Mouse (Mus musculus) lung, postnatal 10 days (tissue): ENCODE data around the gene Dnajc22.

Experiments used
- DNase-seq: peaks from one replicate; pipeline ENCODE4 v3.0.0; 2021

Gene Dnajc22

DNA sequence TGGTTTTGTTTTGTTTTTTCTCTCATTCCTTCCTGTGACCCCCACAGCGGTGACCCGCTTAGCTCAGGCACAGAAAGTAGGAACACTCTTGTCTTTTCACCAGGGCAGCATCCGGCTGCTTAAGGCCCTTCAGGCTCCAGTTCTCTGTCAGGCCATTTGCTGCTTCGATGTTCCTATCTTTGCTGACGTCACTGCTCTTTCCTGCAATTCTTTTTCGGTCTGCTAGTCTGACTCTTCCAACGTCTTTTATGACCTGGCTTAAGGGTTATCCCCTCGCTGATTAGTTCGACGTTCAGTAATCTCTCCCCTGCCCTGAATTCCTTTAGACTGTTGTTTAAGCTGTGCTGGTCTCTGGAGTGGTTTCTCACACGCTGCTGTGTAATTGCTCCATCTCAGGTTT is 23.6 kb downstream of the Dnajc22 start:
- no peak for DNase-seq

- no peak for DNase-seq
Observed at GRCm38 (mm10) chr15:99120814-99121213, 27.8 kb downstream of the Dnajc22 start.

DNA sequence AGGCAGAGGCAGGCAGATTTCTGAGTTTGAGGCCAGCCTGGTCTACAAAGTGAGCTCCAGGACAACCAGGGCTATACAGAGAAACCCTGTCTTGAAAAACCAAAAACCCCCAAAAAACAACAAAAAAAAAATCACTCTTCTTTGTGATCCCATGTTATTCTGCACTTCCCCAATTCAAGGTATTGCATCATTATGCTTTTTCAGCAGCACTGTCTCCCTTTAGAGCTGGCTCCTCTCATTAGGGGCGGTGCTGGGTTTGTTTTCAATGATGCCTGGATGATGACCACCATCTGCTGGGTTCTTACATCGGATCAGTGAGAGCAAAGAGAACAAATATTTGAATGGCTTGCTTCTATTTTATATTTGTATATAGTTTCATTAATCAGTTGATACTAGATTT is 29.7 kb downstream of the Dnajc22 start:
- DNase-seq: no peak

GRCm38 (mm10) chr15:99125711-99126080 is 32.7 kb downstream of the Dnajc22 start, which contains the start of gene Spats2:
Spats2 (plus strand) TSS chr15:99125916.
- no peak for DNase-seq

- DNase-seq: peak; percentile 93
Observed at GRCm38 (mm10) chr15:99126081-99126815, 33.3 kb downstream of the Dnajc22 start.

DNA sequence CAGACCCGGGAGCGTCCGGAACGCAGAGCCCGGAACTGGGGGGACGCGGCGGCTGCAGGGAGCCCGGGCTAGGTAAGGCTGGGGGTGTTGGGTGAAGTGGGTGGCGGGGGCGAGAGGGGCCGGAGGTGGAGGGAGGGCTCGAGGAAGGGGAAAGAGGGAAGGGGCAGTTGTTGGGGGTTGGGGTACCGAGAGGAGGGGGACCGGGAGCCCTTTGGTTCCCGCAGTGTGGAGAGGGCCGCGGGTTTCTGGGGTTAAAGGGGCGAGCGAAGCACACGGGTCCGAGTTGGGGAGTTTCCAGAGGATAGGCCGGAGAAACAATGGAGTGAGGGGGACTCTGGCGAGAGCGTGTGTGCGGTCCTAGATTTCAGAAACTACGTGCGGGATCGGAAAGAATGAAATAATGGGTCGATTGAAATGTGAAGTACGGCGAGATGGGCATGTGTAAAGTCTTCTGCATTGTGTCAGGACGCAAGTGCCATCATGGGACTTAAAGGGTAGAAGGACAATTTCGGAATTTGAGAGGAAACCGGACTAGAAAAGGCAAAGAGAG is 33.9 kb downstream of the Dnajc22 start:
- DNase-seq: no peak

DNA sequence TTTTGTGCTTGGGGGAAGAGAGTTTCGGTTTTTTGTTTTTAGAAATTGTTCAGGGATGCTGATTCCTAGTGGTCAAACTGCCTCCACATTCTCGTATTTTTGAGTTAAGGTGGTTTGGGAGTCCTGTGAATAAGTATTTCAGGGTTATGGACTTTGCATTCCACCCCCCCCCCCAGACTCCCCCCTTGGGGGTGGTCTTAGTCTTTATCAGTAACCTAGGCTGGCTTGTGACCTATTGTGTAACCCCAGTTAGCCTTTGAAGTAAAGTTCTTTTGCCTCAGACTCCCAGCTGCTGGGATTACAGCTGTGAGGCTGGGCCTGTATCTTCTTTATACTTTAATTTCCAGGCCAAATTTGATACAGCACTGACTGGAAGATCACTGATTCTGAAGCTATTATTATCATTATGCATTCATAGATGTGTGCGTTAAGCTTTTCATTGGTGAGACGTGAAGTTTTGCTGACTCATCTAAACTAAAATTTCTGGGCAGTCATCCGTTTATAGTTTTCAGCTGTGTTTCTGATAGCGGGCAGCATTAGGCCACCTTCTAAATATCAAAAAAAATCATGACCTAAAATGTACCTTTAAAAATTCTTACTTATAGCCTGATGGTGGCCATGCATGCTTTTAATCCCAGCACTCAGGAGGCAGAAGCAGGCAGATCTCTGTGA is 35.0 kb downstream of the Dnajc22 start:
- DNase-seq: no peak

DNA sequence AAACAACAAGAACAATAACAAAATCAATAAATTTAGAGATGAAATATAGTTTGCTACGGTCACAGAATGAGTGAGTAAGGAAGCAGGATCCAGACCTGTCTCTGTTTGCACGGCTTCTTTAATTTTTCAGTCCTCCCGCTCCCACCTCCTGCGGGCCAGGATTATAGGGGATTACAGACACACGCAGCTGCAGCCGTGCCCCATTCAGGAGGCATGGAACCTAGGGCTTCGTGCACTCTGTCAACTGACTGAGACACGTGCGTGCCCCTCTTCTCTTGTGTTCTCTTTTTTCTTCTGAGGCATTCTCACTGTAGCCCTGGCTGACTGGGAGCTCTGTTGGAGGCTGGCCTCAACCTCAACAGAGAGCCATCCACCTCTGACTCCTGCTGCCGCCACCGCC is 36.5 kb downstream of the Dnajc22 start:
- no peak for DNase-seq

DNA sequence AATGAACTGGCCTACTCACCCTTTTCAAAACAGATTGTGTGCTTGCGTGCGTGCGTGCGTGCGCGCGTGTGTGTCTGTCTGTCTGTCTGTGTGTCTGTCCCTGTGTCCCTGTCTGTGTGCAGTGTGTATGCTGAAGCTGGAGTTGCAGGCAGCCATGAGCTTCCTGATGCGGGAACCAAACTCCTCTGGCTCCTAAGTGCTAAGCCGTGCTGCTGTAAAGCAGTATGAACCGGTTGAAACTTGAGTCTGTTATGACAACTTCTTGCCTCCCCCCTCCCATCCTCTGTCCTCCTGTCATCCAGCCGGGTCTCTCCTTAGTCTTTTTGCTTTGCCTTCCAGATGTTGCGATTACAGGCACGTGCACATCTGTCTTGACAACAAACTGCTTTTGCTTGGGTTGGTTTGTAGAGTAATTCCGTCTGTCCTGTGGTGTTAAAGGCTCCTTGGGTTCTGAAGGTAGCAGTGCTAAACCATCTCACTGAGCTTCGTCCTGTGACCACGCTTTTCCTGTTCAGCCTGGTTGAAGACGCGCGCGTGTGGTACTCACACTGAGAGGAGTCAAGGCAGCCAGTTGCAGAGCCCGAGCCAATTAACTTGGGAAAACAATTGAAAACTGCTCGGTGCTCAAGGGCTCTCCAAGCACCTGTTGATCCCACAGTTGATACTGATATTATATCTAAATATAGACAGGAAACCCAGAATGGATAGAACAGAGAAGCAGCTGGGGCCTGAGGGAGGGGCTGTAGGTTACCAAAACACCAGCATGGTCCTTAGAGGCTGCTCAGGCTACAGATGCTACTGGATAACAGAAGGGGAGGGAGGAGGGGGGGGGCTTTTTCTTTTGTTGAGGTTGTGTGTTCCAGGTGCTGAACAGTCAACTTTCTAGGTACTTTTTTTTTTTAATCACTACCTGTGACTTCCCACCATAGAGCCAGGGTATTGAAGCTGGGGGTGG is 37.3 kb downstream of the Dnajc22 start:
- no peak for DNase-seq

- DNase-seq: no peak
Observed at GRCm38 (mm10) chr15:99138389-99138788, 45.4 kb downstream of the Dnajc22 start.

GRCm38 (mm10) chr15:99139669-99140068 is 46.7 kb downstream of the Dnajc22 start:
- peak; percentile 58 for DNase-seq

- peak; percentile 0 for DNase-seq
Observed at GRCm38 (mm10) chr15:99150516-99150915, 57.5 kb downstream of the Dnajc22 start.

GRCm38 (mm10) chr15:99151324-99151723 is 58.4 kb downstream of the Dnajc22 start:
- DNase-seq: no peak

- DNase-seq: no peak
Observed at GRCm38 (mm10) chr15:99153466-99153865, 60.5 kb downstream of the Dnajc22 start.
